Mouse (Mus musculus) lung, postnatal 0 days (tissue): ENCODE data around the gene Fdx1.

ENCODE experiments used
- CTCF ChIP-seq: IDR thresholded peaks from 2 replicates; pipeline ENCODE4 v1.5.1; 2016; ENCODE audit warnings: antibody characterized with exemption, mild to moderate bottlenecking
- EP300 ChIP-seq: IDR thresholded peaks from 2 replicates; pipeline ENCODE4 v1.6.1; 2016; ENCODE audit warnings: antibody characterized with exemption, mild to moderate bottlenecking, control low read depth

DNA sequence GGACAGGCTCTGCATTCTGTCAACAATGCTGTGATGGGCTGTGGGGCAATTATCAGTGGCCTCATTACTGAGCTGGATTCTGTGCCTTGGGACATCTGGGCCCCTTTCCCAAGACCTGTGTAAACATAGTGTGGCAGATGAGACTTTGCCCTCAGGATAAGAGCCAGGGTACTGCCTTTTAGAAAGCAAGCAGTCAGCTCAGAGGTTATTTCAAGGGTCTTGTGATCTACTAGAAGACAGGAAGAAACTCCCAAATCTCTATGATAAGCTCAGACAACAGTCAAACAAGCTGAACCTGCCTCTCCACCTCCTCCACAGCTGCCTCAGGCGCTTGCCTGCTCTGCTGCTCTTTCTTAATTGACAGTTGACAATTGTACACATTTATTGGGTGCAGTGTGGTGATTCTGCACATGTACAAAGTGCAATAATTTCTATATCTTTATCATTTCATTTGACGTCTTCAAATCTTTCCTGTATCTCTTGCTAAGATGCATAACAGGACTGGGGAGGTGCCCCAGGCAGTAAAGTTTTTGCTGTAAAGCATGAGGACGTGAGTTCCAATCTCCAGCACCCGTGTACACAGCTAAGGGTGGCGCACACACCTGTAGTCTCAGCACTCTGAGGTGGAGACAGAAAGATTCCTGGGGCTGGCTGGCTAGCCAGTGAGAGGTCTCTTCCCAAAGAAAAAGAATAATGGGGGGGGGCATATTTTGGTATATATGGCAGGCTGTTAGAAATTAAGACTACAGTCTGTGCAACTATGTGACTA is 32.2 kb upstream of the Fdx1 start:
- TF ChIP-seq CTCF, result no peak
- no peak for TF ChIP-seq EP300
